In the genomic region with DNA sequence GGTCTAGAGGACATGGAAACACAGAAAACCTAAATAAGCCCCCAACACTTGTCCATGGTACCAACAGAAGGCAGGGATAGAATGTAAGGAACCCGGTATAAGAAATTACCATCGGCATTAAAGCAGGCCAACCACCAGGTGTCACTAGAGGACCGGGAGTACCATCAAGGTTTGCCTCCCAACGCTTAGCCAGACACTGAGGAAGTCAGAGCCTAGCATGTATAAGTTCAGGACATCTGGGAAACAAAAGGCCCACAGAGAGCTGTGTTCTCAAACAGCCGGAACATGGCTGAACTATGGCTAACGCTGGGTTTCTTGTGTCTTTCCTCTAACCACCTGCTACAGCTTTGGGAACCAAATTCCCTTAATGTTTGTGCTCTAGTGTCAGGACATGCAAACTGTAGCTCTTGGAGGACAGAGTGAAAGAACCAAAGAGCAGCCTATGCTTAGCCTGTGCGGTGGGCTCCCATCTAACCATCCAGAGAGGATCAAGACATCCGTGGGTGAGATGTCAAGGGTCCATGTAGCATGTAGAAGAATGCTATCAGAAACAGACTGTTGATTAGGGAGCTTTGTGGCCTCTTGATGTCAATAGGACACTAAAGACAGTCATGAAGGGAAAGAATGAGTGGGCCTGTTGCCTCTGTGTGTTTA, we compare ENCODE assay signal across 8 mouse cellular contexts. TPM values are rescaled to one million over a fixed set of nuclear protein-coding genes. Genes with fewer than 3 reads are reported as not detected.
DNase-seq lines count a peak whose midpoint lies in the region; ATAC-seq lines count a peak whose summit lies in the region.

No protein-coding gene starts in this region.

- H3K27ac ChIP-seq in liver, embryonic 12.5 days = no peak overlapping the region
- H3K27ac ChIP-seq in intestine, embryonic 14.5 days (ENCODE audit: low read depth) = no peak overlapping the region
- H3K27ac ChIP-seq in midbrain, embryonic 15.5 days = no peak overlapping the region

- no peak overlapping the region for H3K4me2 ChIP-seq in liver, embryonic 12.5 days
- H3K4me2 ChIP-seq in intestine, embryonic 14.5 days (ENCODE audit: low read length) = no peak overlapping the region
- H3K4me2 ChIP-seq in midbrain, embryonic 15.5 days = no peak overlapping the region

- 20% methylated on average over 8 of the region's 8 CpGs for WGBS in liver, embryonic 12.5 days (ENCODE audit: insufficient replicate concordance)
- 24% methylated on average over 8 of the region's 8 CpGs for WGBS in intestine, embryonic 14.5 days
- 19% methylated on average over 8 of the region's 8 CpGs for WGBS in midbrain, embryonic 15.5 days

- no peak for ATAC-seq in liver, embryonic 12.5 days
- ATAC-seq in intestine, embryonic 14.5 days (replicated peaks; ENCODE audit: low FRiP score, low TSS enrichment, low read depth) = peak; percentile 81
- ATAC-seq in midbrain, embryonic 15.5 days (replicated peaks) = peak; percentile 54

- H3K9ac ChIP-seq in liver, embryonic 12.5 days = no peak overlapping the region
- H3K9ac ChIP-seq in intestine, embryonic 14.5 days (ENCODE audit: low read length) = no peak overlapping the region
- no peak overlapping the region for H3K9ac ChIP-seq in midbrain, embryonic 15.5 days

- no peak overlapping the region for H3K4me3 ChIP-seq in liver, embryonic 12.5 days
- no peak overlapping the region for H3K4me3 ChIP-seq in intestine, embryonic 14.5 days (ENCODE audit: low read depth, low read length)
- no peak overlapping the region for H3K4me3 ChIP-seq in midbrain, embryonic 15.5 days

- H3K4me1 ChIP-seq in liver, embryonic 12.5 days = no peaks in the 10 kb centered on the region
- peaks cover 4% of the 10 kb centered on the region; the same call in 1 of the 2 replicates for H3K4me1 ChIP-seq in intestine, embryonic 14.5 days (replicated peaks; ENCODE audit: control insufficient read depth, insufficient read depth, low read length)
- no peaks in the 10 kb centered on the region for H3K4me1 ChIP-seq in midbrain, embryonic 15.5 days

- 0 out of 2 replicates have a peak, but pooled peaks cover 4% of the 10 kb centered on the region for H3K36me3 ChIP-seq in liver, embryonic 12.5 days
- no peaks in the 10 kb centered on the region for H3K36me3 ChIP-seq in intestine, embryonic 14.5 days (ENCODE audit: control insufficient read depth, insufficient read depth, low read length)
- no peaks in the 10 kb centered on the region for H3K36me3 ChIP-seq in midbrain, embryonic 15.5 days (replicated peaks)

- H3K27me3 ChIP-seq in liver, embryonic 12.5 days (replicated peaks) = no peaks in the 10 kb centered on the region
- no peaks in the 10 kb centered on the region for H3K27me3 ChIP-seq in intestine, embryonic 14.5 days (replicated peaks; ENCODE audit: control insufficient read depth, insufficient read depth, low read length)
- no peaks in the 10 kb centered on the region for H3K27me3 ChIP-seq in midbrain, embryonic 15.5 days (replicated peaks)

- no peaks in the 10 kb centered on the region for H3K9me3 ChIP-seq in liver, embryonic 12.5 days (replicated peaks)
- no peaks in the 10 kb centered on the region for H3K9me3 ChIP-seq in intestine, embryonic 14.5 days (ENCODE audit: control insufficient read depth, low read length)
- no peaks in the 10 kb centered on the region for H3K9me3 ChIP-seq in midbrain, embryonic 15.5 days

- intact Hi-C loops in left cerebral cortex, postnatal 4 days (cut with DNase I) = loop anchor here (1.0 kb wide), 1 partner anchor 180 kb away; no protein-coding TSS in a partner anchor

- DNase-seq in liver = peak; percentile 70
- DNase-seq in cerebellum, postnatal 14 days = peak; percentile 80 to 87
- peak; percentile 33 to 58 for DNase-seq in frontal cortex, postnatal 25 days (ENCODE audit: low spot score in 2 of 2)
- peak; percentile 89 for DNase-seq in intestine, embryonic 14.5 days (ENCODE audit: low spot score)
- peak; percentile 70 for DNase-seq in left cerebral cortex, postnatal 4 days
- DNase-seq in spleen, postnatal 36 days (ENCODE audit: low spot score in 2 of 2) = peak; percentile 31

RNA-seq across cellular contexts. Expression of a gene that starts 13.6 kb away (rescaled TPM):
- polyA plus RNA-seq in liver, embryonic 12.5 days (2016; fragmentation: Nextera tagmentation; extraction: Ambion mirVana) = 11.0 and 11.5 TPM in 2 replicates
- 9.7 and 10.4 TPM in 2 replicates for polyA plus RNA-seq in intestine, embryonic 14.5 days (2014; fragmentation: Nextera tagmentation; extraction: Ambion mirVana)
- total RNA-seq in left cerebral cortex, postnatal 4 days (2021) = under 1 TPM; 0.74 to 0.76 TPM
- polyA plus RNA-seq in midbrain, embryonic 15.5 days (2015; fragmentation: Nextera tagmentation; extraction: Ambion mirVana) = 1.4 and 1.7 TPM in 2 replicates

RNA-seq across cellular contexts. Expression of a gene that starts 41.1 kb away (rescaled TPM):
- polyA plus RNA-seq in liver, embryonic 12.5 days (2016; fragmentation: Nextera tagmentation; extraction: Ambion mirVana) = 0.43 and 0.55 TPM in 2 replicates
- 17.3 and 19.2 TPM in 2 replicates for polyA plus RNA-seq in intestine, embryonic 14.5 days (2014; fragmentation: Nextera tagmentation; extraction: Ambion mirVana)
- 10 to 100 TPM; 11.9 to 12.7 TPM for total RNA-seq in left cerebral cortex, postnatal 4 days (2021)
- polyA plus RNA-seq in midbrain, embryonic 15.5 days (2015; fragmentation: Nextera tagmentation; extraction: Ambion mirVana) = 7.8 and 8.8 TPM in 2 replicates

Comparison
In these comparisons a context has a peak if more than half of its experiments do, and no peak if none do; other contexts are left out.
1. DNase-seq: peak in every context shown above with its lines; median percentile 89 in intestine, embryonic 14.5 days; 84 in cerebellum, postnatal 14 days; 70 in liver; 70 in left cerebral cortex, postnatal 4 days; 46 in frontal cortex, postnatal 25 days; 31 in spleen, postnatal 36 days.